Mouse (Mus musculus): ENCODE data around the gene Gm3127.
"Not testable (repeated sequence)": the region's sequence is repeated elsewhere in the genome, so short reads cannot be mapped to it uniquely, and the experiment has no call there.

DNA sequence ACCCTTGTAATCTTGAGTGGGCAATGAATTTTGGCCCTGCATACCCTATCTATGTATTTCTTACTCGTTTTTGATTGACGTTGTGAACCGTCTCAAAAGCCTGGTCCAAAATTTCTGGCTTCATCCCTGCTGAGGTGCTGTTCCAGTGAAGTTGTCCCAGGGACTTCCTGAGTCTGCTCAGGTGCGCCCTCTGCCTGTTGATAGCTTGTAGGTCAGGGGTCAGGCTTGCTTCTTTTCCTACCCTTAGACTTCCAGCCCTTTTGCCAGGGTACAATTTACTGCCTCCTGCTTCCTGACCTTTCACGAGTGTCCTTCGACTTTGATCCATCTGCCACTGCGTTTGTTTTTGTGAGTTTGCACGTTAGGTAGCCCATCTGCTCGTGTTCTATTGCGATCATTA lies 18.5 kb downstream of the Gm3127 start:
- TF ChIP-seq CTCF (IDR thresholded peaks at IDR 0.05; ENCODE audit: low read depth, low read length); GATA1 (IDR thresholded peaks at IDR 0.05; ENCODE audit: borderline replicate concordance, low read length); GATA2 (IDR thresholded peaks at IDR 0.05; ENCODE audit: borderline replicate concordance, low read depth, low read length); TAL1 (conservative IDR thresholded peaks at IDR 0.05; ENCODE audit: low read depth, low read length); POLR2AphosphoS5 (IDR thresholded peaks at IDR 0.05; ENCODE audit: insufficient replicate concordance, low read depth, low read length): not testable (repeated sequence)
